Mouse (Mus musculus) liver, embryonic 11.5 days (tissue): ENCODE data around the gene Sidt1. TPM values are rescaled to one million over a fixed set of nuclear protein-coding genes. Genes with fewer than 3 reads are reported as not detected.

Source experiments
- ATAC-seq: fragments of 200-750 bp; cut with Nextera tagmentation; replicated peaks from 2 replicates; pipeline ENCODE4 v1.8.0; 2017; ENCODE audit warnings: moderate number of reproducible peaks, mild to moderate bottlenecking, moderate TSS enrichment, moderate library complexity; ENCODE audit not compliant: low FRiP score
- DNase-seq: peaks from one replicate; pipeline ENCODE4 v3.0.0-alpha.2; 2017; ENCODE audit warnings: low spot score
- H3K27ac ChIP-seq: fragments of 300-500 bp; sonication (generic); 2 replicates; pipeline ENCODE4 v1.5.1; 2014; ENCODE audit warnings: mild to moderate bottlenecking, low read depth, low read length, control low read depth
- H3K27me3 ChIP-seq: fragments of 300-500 bp; sonication (generic); replicated peaks from 2 replicates; pipeline ENCODE4 v1.6.1; 2014; ENCODE audit warnings: low read length, mixed read lengths; ENCODE audit not compliant: control insufficient read depth, insufficient read depth
- H3K36me3 ChIP-seq: fragments of 300-500 bp; sonication (generic); 2 replicates; pipeline ENCODE4 v1.6.1; 2014; ENCODE audit warnings: mild to moderate bottlenecking, low read length, moderate library complexity, mixed read lengths; ENCODE audit not compliant: control insufficient read depth, insufficient read depth
- H3K4me1 ChIP-seq: fragments of 300-500 bp; sonication (generic); replicated peaks from 2 replicates; pipeline ENCODE4 v1.6.1; 2014; ENCODE audit warnings: low read length, mixed read lengths; ENCODE audit not compliant: control insufficient read depth, insufficient read depth
- H3K4me2 ChIP-seq: fragments of 300-500 bp; sonication (generic); 2 replicates; pipeline ENCODE4 v1.6.1; 2014; ENCODE audit warnings: mild to moderate bottlenecking, control low read depth, moderate library complexity
- H3K4me3 ChIP-seq: fragments of 300-500 bp; sonication (generic); 2 replicates; pipeline ENCODE4 v1.5.1; 2014; ENCODE audit warnings: low read depth, low read length, control low read depth
- H3K9ac ChIP-seq: fragments of 300-500 bp; sonication (generic); 2 replicates; pipeline ENCODE4 v1.6.1; 2014; ENCODE audit warnings: low read depth, low read length, control low read depth
- H3K9me3 ChIP-seq: fragments of 300-500 bp; sonication (generic); 2 replicates; pipeline ENCODE4 v1.6.1; 2016; ENCODE audit warnings: low read length, inconsistent platforms, mixed read lengths; ENCODE audit not compliant: control insufficient read depth
- WGBS: fragments of 180-500 bp; shearing (Covaris S2); extraction: QIAGEN DNeasy Blood & Tissue Kit; methylation state at CpG from one replicate; pipeline ENCODE4 v1.1.7; 2014; 5-methylcytosine and 5-hydroxymethylcytosine counted together
- polyA plus RNA-seq: library from polyadenylated mRNA; unstranded; fragments of >200 nt; fragmentation: Nextera tagmentation; extraction: Ambion mirVana; gene quantifications from 2 replicates; pipeline ENCODE4 v1.2.1, GENCODE M21; 2014

Sidt1 gene
- polyA plus RNA-seq, 1 experiment from 2014 or later = not detected

- ATAC-seq (no peak), DNase-seq (no peak)
- whole genome bisulfite sequencing = 83% methylated on average over 6 of the region's 6 CpGs
- Histone ChIP-seq H3K36me3 (no peaks in the 10 kb centered on the region), H3K4me1 (no peaks in the 10 kb centered on the region), H3K9ac (no peak overlapping the region), H3K4me2 (no peak overlapping the region), H3K4me3 (no peak overlapping the region), H3K27ac (no peak overlapping the region), H3K9me3 (no peaks in the 10 kb centered on the region), H3K27me3 (no peaks in the 10 kb centered on the region)
These were observed 63.4 kb downstream of the Sidt1 start for GRCm38 (mm10) chr16:44269578-44269977.

GRCm38 (mm10) chr16:44268541-44269215 lies 64.3 kb downstream of the Sidt1 start:
- Histone ChIP-seq H3K27me3 (no peaks in the 10 kb centered on the region), H3K36me3 (no peaks in the 10 kb centered on the region), H3K9me3 (no peaks in the 10 kb centered on the region), H3K4me1 (no peaks in the 10 kb centered on the region), H3K4me2 (no peak overlapping the region), H3K27ac (no peak overlapping the region), H3K9ac (no peak overlapping the region), H3K4me3 (no peak overlapping the region)
- DNase-seq (no peak), ATAC-seq (no peak)
- 79% methylated on average over 7 of the region's 7 CpGs for WGBS

- Histone ChIP-seq H3K36me3 (no peaks in the 10 kb centered on the region), H3K4me3 (no peak overlapping the region), H3K4me2 (no peak overlapping the region), H3K27me3 (no peaks in the 10 kb centered on the region), H3K4me1 (no peaks in the 10 kb centered on the region), H3K9ac (no peak overlapping the region), H3K9me3 (no peaks in the 10 kb centered on the region), H3K27ac (no peak overlapping the region)
- 76% methylated on average over 6 of the region's 6 CpGs for WGBS
- DNase-seq = no peak
- ATAC-seq = peak; percentile 68
These were observed 67.4 kb downstream of the Sidt1 start for GRCm38 (mm10) chr16:44265562-44265961.

- no peaks in the 10 kb centered on the region for H3K36me3 ChIP-seq
- no peak overlapping the region for H3K4me3 ChIP-seq
- no peaks in the 10 kb centered on the region for H3K9me3 ChIP-seq
- DNase-seq (no peak), ATAC-seq (no peak)
- H3K9ac ChIP-seq = no peak overlapping the region
- H3K4me2 ChIP-seq = no peak overlapping the region
- H3K27me3 ChIP-seq = no peaks in the 10 kb centered on the region
- no peak overlapping the region for H3K27ac ChIP-seq
- WGBS = 77% methylated on average over 2 of the region's 2 CpGs
- H3K4me1 ChIP-seq = no peaks in the 10 kb centered on the region
These were observed 68.1 kb downstream of the Sidt1 start for GRCm38 (mm10) chr16:44264916-44265315.

GRCm38 (mm10) chr16:44257476-44257875 lies 75.5 kb downstream of the Sidt1 start:
- Histone ChIP-seq H3K4me2 (no peak overlapping the region), H3K4me3 (no peak overlapping the region), H3K9ac (no peak overlapping the region), H3K36me3 (no peaks in the 10 kb centered on the region), H3K9me3 (no peaks in the 10 kb centered on the region), H3K4me1 (no peaks in the 10 kb centered on the region), H3K27me3 (no peaks in the 10 kb centered on the region; the same call in 1 of the 2 replicates), H3K27ac (no peak overlapping the region)
- 71% methylated on average over 3 of the region's 3 CpGs for WGBS
- ATAC-seq (no peak), DNase-seq (no peak)

- Histone ChIP-seq H3K9me3 (no peaks in the 10 kb centered on the region), H3K27ac (no peak overlapping the region), H3K27me3 (no peaks in the 10 kb centered on the region; the same call in 1 of the 2 replicates), H3K4me2 (no peak overlapping the region), H3K4me3 (no peak overlapping the region), H3K36me3 (no peaks in the 10 kb centered on the region), H3K4me1 (no peaks in the 10 kb centered on the region), H3K9ac (no peak overlapping the region)
- no peak for ATAC-seq
- WGBS = 88% methylated on average over 7 of the region's 7 CpGs
- no peak for DNase-seq
These were observed 78.3 kb downstream of the Sidt1 start for GRCm38 (mm10) chr16:44254698-44255097.

GRCm38 (mm10) chr16:44253797-44254634 lies 79.0 kb downstream of the Sidt1 start:
- 70% methylated on average over 7 of the region's 7 CpGs for WGBS
- Histone ChIP-seq H3K9me3 (no peaks in the 10 kb centered on the region), H3K4me2 (no peak overlapping the region), H3K4me3 (no peak overlapping the region), H3K27me3 (no peaks in the 10 kb centered on the region; the same call in 1 of the 2 replicates), H3K4me1 (no peaks in the 10 kb centered on the region), H3K36me3 (no peaks in the 10 kb centered on the region), H3K27ac (no peak overlapping the region), H3K9ac (no peak overlapping the region)
- DNase-seq = no peak
- no peak for ATAC-seq

GRCm38 (mm10) chr16:44252735-44253134 lies 80.3 kb downstream of the Sidt1 start:
- no peaks in the 10 kb centered on the region for H3K9me3 ChIP-seq
- H3K4me2 ChIP-seq = no peak overlapping the region
- H3K4me3 ChIP-seq = no peak overlapping the region
- WGBS = 89% methylated on average over 3 of the region's 3 CpGs
- no peak for ATAC-seq
- no peaks in the 10 kb centered on the region for H3K36me3 ChIP-seq
- DNase-seq = no peak
- no peak overlapping the region for H3K27ac ChIP-seq
- no peaks in the 10 kb centered on the region; the same call in 1 of the 2 replicates for H3K27me3 ChIP-seq
- no peak overlapping the region for H3K9ac ChIP-seq
- no peaks in the 10 kb centered on the region for H3K4me1 ChIP-seq
